Mouse (Mus musculus) megakaryocyte, embryonic 14.5 days (primary cell): ENCODE data around the gene Abca2.

Source experiments
- FLI1 ChIP-seq: IDR thresholded peaks from 2 replicates; pipeline ENCODE4 v1.6.1; 2012; ENCODE audit warnings: low read length, inconsistent platforms, mixed read lengths
- GATA1 ChIP-seq: IDR thresholded peaks from 3 replicates; pipeline ENCODE4 v1.6.1; 2012; ENCODE audit warnings: mixed read lengths, low read length, inconsistent platforms, borderline replicate concordance

DNA sequence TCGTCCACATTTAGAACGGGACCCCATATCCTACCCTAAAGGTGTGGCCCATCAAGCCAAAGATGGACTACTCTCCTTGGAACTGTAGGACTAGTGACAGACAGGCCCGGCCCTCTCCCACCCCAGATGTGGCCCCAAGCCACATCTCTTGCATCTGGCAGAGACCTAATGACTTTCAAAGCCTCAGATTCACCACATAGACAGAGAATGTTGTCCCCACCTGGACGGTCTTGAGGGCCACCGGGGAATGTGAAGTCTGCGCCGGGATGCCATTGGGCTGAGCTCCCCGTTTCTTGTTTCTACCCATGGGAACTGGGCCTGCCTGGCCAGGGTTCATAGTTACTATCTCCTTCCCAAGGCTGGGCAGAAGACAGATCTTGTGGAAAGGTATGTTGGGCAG, 49.0 kb downstream of the Abca2 start:
- TF ChIP-seq GATA1 (no peak), FLI1 (no peak)
